Mouse (Mus musculus) c-Kit-negative CD71-positive TER-119-positive erythroid progenitor cells, embryonic 14.5 days (primary cell): Measurements from ENCODE around the gene Ercc6l2.

ENCODE experiments used
- DNase-seq: peaks from one replicate; pipeline ENCODE4 v3.0.0-alpha.2; 2013; ENCODE audit warnings: low read depth, low spot score

The Ercc6l2 gene

GRCm38 (mm10) chr13:63929917-63930515 is 115.0 kb downstream of the Ercc6l2 start:
- DNase-seq: no peak

- no peak for DNase-seq
These were observed 115.5 kb downstream of the Ercc6l2 start for GRCm38 (mm10) chr13:63930525-63930924.

- no peak for DNase-seq
These were observed 121.3 kb downstream of the Ercc6l2 start for GRCm38 (mm10) chr13:63936369-63936768.

GRCm38 (mm10) chr13:63940257-63940656 is 125.2 kb downstream of the Ercc6l2 start:
- DNase-seq: no peak

GRCm38 (mm10) chr13:63941170-63941569 is 126.1 kb downstream of the Ercc6l2 start:
- no peak for DNase-seq

- DNase-seq: no peak
These were observed 128.6 kb downstream of the Ercc6l2 start for GRCm38 (mm10) chr13:63943605-63944004.

- DNase-seq: no peak
These were observed 129.4 kb downstream of the Ercc6l2 start for GRCm38 (mm10) chr13:63944344-63945021.
